Mouse (Mus musculus) brain, adult 10 weeks (tissue): ENCODE data around the gene Adh1. TPM values are rescaled to one million over a fixed set of nuclear protein-coding genes. Genes with fewer than 3 reads are reported as not detected.

Source experiments
- polyA plus RNA-seq: library from polyadenylated mRNA; stranded (reverse); fragments of 350-450 nt; fragmentation: Illumina TruSeq; extraction: RNeasy Lipid Tissue Mini Kit (QIAGEN cat#74804); gene quantifications from one replicate; pipeline ENCODE4 v1.2.3, GENCODE M21; 2015; ENCODE audit warnings: low read depth, low replicate concordance

The Adh1 gene
- 0.58 TPM for polyA plus RNA-seq

GRCm38 (mm10) chr3:138260721-138261669 lies at the start of gene Adh1:
Gene Adh1 (plus strand): TSS chr3:138260991.

GRCm38 (mm10) chr3:138217631-138218264 lies 43.0 kb upstream of the Adh1 start, which contains the start of gene Adh7:
Gene Adh7 (plus strand): TSS chr3:138217760.

GRCm38 (mm10) chr3:138312965-138313364 lies 52.2 kb downstream of the Adh1 start, which contains the start of gene Adh6a:
Gene Adh6a (plus strand): TSS chr3:138313286.

Other genes starting within 250 kb of the Adh1 start
- 0.74 TPM for gene 1110002E22Rik, start 195.9 kb upstream of the Adh1 start, polyA plus RNA-seq
- 0.62 TPM for gene Gm5105, start 193.6 kb upstream of the Adh1 start, polyA plus RNA-seq
- gene Trmt10a, start 117.5 kb upstream of the Adh1 start, polyA plus RNA-seq: 9.3 TPM
- 7.4 TPM for gene Mttp, start 116.0 kb upstream of the Adh1 start, polyA plus RNA-seq
- not detected for gene 4930579F01Rik, start 67.2 kb upstream of the Adh1 start, polyA plus RNA-seq
- not detected for gene Adh7, start 43.2 kb upstream of the Adh1 start, polyA plus RNA-seq
- not detected for gene Adh6a, start 52.3 kb downstream of the Adh1 start, polyA plus RNA-seq
- gene Adh6b, start 80.8 kb downstream of the Adh1 start, polyA plus RNA-seq: not detected
- gene Adh4, start 154.5 kb downstream of the Adh1 start, polyA plus RNA-seq: not detected
- 77.9 TPM for gene Adh5, start 182.1 kb downstream of the Adh1 start, polyA plus RNA-seq
- 38.3 TPM for gene Metap1, start 228.5 kb downstream of the Adh1 start, polyA plus RNA-seq